Mouse (Mus musculus): ENCODE measurements around the gene Glp2r. TPM values are rescaled to one million over a fixed set of nuclear protein-coding genes. Genes with fewer than 3 reads are reported as not detected.

Gene Glp2r
- polyA plus RNA-seq, 1 experiment from 2014 or later, result not detected

- no peak within 1 kb of the TSS for H3K4me3 ChIP-seq (ENCODE audit: low read depth, low read length)
- no peak for ATAC-seq (ENCODE audit: low FRiP score)
- no peaks in the 10 kb centered on the region for H3K27me3 ChIP-seq (ENCODE audit: control insufficient read depth, insufficient read depth, low read length)
- H3K9me3 ChIP-seq (ENCODE audit: control insufficient read depth, low read length), result no peaks in the 10 kb centered on the region
- no peak for DNase-seq (ENCODE audit: low spot score)
- H3K27ac ChIP-seq (ENCODE audit: low read depth, low read length), result no peak within 1 kb of the TSS
- H3K36me3 ChIP-seq (ENCODE audit: control insufficient read depth, insufficient read depth, low read length), result no peaks in the 10 kb centered on the region
- 91% methylated on average over 7 of the region's 7 CpGs for WGBS
- no peak within 1 kb of the TSS for H3K4me2 ChIP-seq (replicated peaks; ENCODE audit: low read depth, low read length)
- H3K9ac ChIP-seq (ENCODE audit: low read depth, low read length), result no peak within 1 kb of the TSS
- no peaks in the 10 kb centered on the region for H3K4me1 ChIP-seq (replicated peaks; ENCODE audit: control insufficient read depth, insufficient read depth, low read length)
Observed at GRCm38 (mm10) chr11:67797931-67798330, 27.0 kb upstream of the Glp2r start, which contains the start of gene Dhrs7c. Gene Dhrs7c (plus strand): TSS chr11:67798187.

- Histone ChIP-seq H3K4me1 (replicated peaks; ENCODE audit: control insufficient read depth, insufficient read depth, low read length) (no peaks in the 10 kb centered on the region), H3K36me3 (ENCODE audit: control insufficient read depth, insufficient read depth, low read length) (no peaks in the 10 kb centered on the region), H3K4me2 (replicated peaks; ENCODE audit: low read depth, low read length) (no peak overlapping the region), H3K4me3 (ENCODE audit: low read depth, low read length) (no peak overlapping the region), H3K27ac (ENCODE audit: low read depth, low read length) (no peak overlapping the region), H3K9me3 (ENCODE audit: control insufficient read depth, low read length) (no peaks in the 10 kb centered on the region), H3K27me3 (ENCODE audit: control insufficient read depth, insufficient read depth, low read length) (no peaks in the 10 kb centered on the region), H3K9ac (ENCODE audit: low read depth, low read length) (no peak overlapping the region)
- DNase-seq (ENCODE audit: low spot score) (no peak), ATAC-seq (ENCODE audit: low FRiP score) (no peak)
- 87% methylated on average over 11 of the region's 11 CpGs for WGBS
Observed at GRCm38 (mm10) chr11:67790182-67790581, 19.2 kb upstream of the Glp2r start.

GRCm38 (mm10) chr11:67774379-67774778 lies 3.4 kb upstream of the Glp2r start, which contains the start of gene Gsg1l2:
Gene Gsg1l2 (plus strand): TSS chr11:67774608.
- H3K4me3 ChIP-seq (ENCODE audit: low read depth, low read length), result no peak within 1 kb of the TSS
- WGBS, result 88% methylated on average over 12 of the region's 12 CpGs
- DNase-seq (ENCODE audit: low spot score) (no peak), ATAC-seq (ENCODE audit: low FRiP score) (no peak)
- H3K4me1 ChIP-seq (replicated peaks; ENCODE audit: control insufficient read depth, insufficient read depth, low read length), result no peaks in the 10 kb centered on the region
- no peaks in the 10 kb centered on the region for H3K36me3 ChIP-seq (ENCODE audit: control insufficient read depth, insufficient read depth, low read length)
- H3K27ac ChIP-seq (ENCODE audit: low read depth, low read length), result no peak within 1 kb of the TSS
- no peaks in the 10 kb centered on the region for H3K9me3 ChIP-seq (ENCODE audit: control insufficient read depth, low read length)
- no peak within 1 kb of the TSS for H3K9ac ChIP-seq (ENCODE audit: low read depth, low read length)
- no peak within 1 kb of the TSS for H3K4me2 ChIP-seq (replicated peaks; ENCODE audit: low read depth, low read length)
- no peaks in the 10 kb centered on the region for H3K27me3 ChIP-seq (ENCODE audit: control insufficient read depth, insufficient read depth, low read length)

GRCm38 (mm10) chr11:67772577-67772976 lies 1.6 kb upstream of the Glp2r start:
- Histone ChIP-seq H3K27me3 (ENCODE audit: control insufficient read depth, insufficient read depth, low read length) (no peaks in the 10 kb centered on the region), H3K27ac (ENCODE audit: low read depth, low read length) (no peak overlapping the region), H3K4me3 (ENCODE audit: low read depth, low read length) (no peak overlapping the region), H3K4me1 (replicated peaks; ENCODE audit: control insufficient read depth, insufficient read depth, low read length) (no peaks in the 10 kb centered on the region), H3K9ac (ENCODE audit: low read depth, low read length) (no peak overlapping the region), H3K9me3 (ENCODE audit: control insufficient read depth, low read length) (no peaks in the 10 kb centered on the region), H3K4me2 (replicated peaks; ENCODE audit: low read depth, low read length) (no peak overlapping the region), H3K36me3 (ENCODE audit: control insufficient read depth, insufficient read depth, low read length) (no peaks in the 10 kb centered on the region)
- 27% methylated on average over 7 of the region's 8 CpGs for WGBS
- ATAC-seq (ENCODE audit: low FRiP score), result no peak
- DNase-seq (ENCODE audit: low spot score), result peak; percentile 73

GRCm38 (mm10) chr11:67771691-67772090 lies 738 bp upstream of the Glp2r start:
- Histone ChIP-seq H3K4me1 (replicated peaks; ENCODE audit: control insufficient read depth, insufficient read depth, low read length) (no peaks in the 10 kb centered on the region), H3K4me3 (ENCODE audit: low read depth, low read length) (no peak overlapping the region), H3K27me3 (ENCODE audit: control insufficient read depth, insufficient read depth, low read length) (no peaks in the 10 kb centered on the region), H3K9ac (ENCODE audit: low read depth, low read length) (no peak overlapping the region), H3K27ac (ENCODE audit: low read depth, low read length) (no peak overlapping the region), H3K4me2 (replicated peaks; ENCODE audit: low read depth, low read length) (no peak overlapping the region), H3K9me3 (ENCODE audit: control insufficient read depth, low read length) (no peaks in the 10 kb centered on the region), H3K36me3 (ENCODE audit: control insufficient read depth, insufficient read depth, low read length) (no peaks in the 10 kb centered on the region)
- ATAC-seq (ENCODE audit: low FRiP score) (no peak), DNase-seq (ENCODE audit: low spot score) (no peak)
- 93% methylated on average over 2 of the region's 2 CpGs for WGBS

- 75% methylated on average over 15 of the region's 15 CpGs for WGBS
- ATAC-seq (ENCODE audit: low FRiP score) (no peak), DNase-seq (ENCODE audit: low spot score) (no peak)
- H3K27ac ChIP-seq (ENCODE audit: low read depth, low read length), result no peak overlapping the region
- no peaks in the 10 kb centered on the region for H3K27me3 ChIP-seq (ENCODE audit: control insufficient read depth, insufficient read depth, low read length)
- no peaks in the 10 kb centered on the region for H3K9me3 ChIP-seq (ENCODE audit: control insufficient read depth, low read length)
- H3K9ac ChIP-seq (ENCODE audit: low read depth, low read length), result no peak overlapping the region
- no peaks in the 10 kb centered on the region for H3K36me3 ChIP-seq (ENCODE audit: control insufficient read depth, insufficient read depth, low read length)
- no peak overlapping the region for H3K4me2 ChIP-seq (replicated peaks; ENCODE audit: low read depth, low read length)
- no peaks in the 10 kb centered on the region for H3K4me1 ChIP-seq (replicated peaks; ENCODE audit: control insufficient read depth, insufficient read depth, low read length)
- H3K4me3 ChIP-seq (ENCODE audit: low read depth, low read length), result no peak overlapping the region
Observed at GRCm38 (mm10) chr11:67757373-67758167, 13.4 kb downstream of the Glp2r start.

- no peak overlapping the region for H3K27ac ChIP-seq (ENCODE audit: low read depth, low read length)
- H3K4me2 ChIP-seq (replicated peaks; ENCODE audit: low read depth, low read length), result no peak overlapping the region
- 100% methylated on average over 1 of the region's 1 CpGs for WGBS
Observed at GRCm38 (mm10) chr11:67756287-67756686, 14.7 kb downstream of the Glp2r start.

GRCm38 (mm10) chr11:67741569-67741968 lies 29.4 kb downstream of the Glp2r start:
- no peak overlapping the region for H3K27ac ChIP-seq (ENCODE audit: low read depth, low read length)
- H3K4me3 ChIP-seq (ENCODE audit: low read depth, low read length), result no peak overlapping the region

More at GRCm38 (mm10) chr11:67756287-67756686, 14.7 kb downstream of the Glp2r start:
- Histone ChIP-seq H3K36me3 (ENCODE audit: control insufficient read depth, insufficient read depth, low read length) (no peaks in the 10 kb centered on the region), H3K9ac (ENCODE audit: low read depth, low read length) (no peak overlapping the region), H3K9me3 (ENCODE audit: control insufficient read depth, low read length) (no peaks in the 10 kb centered on the region), H3K4me3 (ENCODE audit: low read depth, low read length) (no peak overlapping the region), H3K4me1 (replicated peaks; ENCODE audit: control insufficient read depth, insufficient read depth, low read length) (no peaks in the 10 kb centered on the region), H3K27me3 (ENCODE audit: control insufficient read depth, insufficient read depth, low read length) (no peaks in the 10 kb centered on the region)
- DNase-seq (ENCODE audit: low spot score), result no peak
- ATAC-seq (ENCODE audit: low FRiP score), result no peak

GRCm38 (mm10) chr11:67738846-67739490 lies 32.0 kb downstream of the Glp2r start:
- Histone ChIP-seq H3K4me2 (replicated peaks; ENCODE audit: low read depth, low read length) (no peak overlapping the region), H3K4me1 (replicated peaks; ENCODE audit: control insufficient read depth, insufficient read depth, low read length) (no peaks in the 10 kb centered on the region), H3K4me3 (ENCODE audit: low read depth, low read length) (no peak overlapping the region), H3K36me3 (ENCODE audit: control insufficient read depth, insufficient read depth, low read length) (no peaks in the 10 kb centered on the region), H3K9ac (ENCODE audit: low read depth, low read length) (no peak overlapping the region), H3K27ac (ENCODE audit: low read depth, low read length) (no peak overlapping the region), H3K9me3 (ENCODE audit: control insufficient read depth, low read length) (no peaks in the 10 kb centered on the region), H3K27me3 (ENCODE audit: control insufficient read depth, insufficient read depth, low read length) (no peaks in the 10 kb centered on the region)
- ATAC-seq (ENCODE audit: low FRiP score), result no peak
- DNase-seq (ENCODE audit: low spot score), result no peak
- 91% methylated on average over 5 of the region's 5 CpGs for WGBS

More at GRCm38 (mm10) chr11:67741569-67741968, 29.4 kb downstream of the Glp2r start:
- no peak overlapping the region for H3K4me2 ChIP-seq (replicated peaks; ENCODE audit: low read depth, low read length)
- H3K9ac ChIP-seq (ENCODE audit: low read depth, low read length), result no peak overlapping the region
- H3K27me3 ChIP-seq (ENCODE audit: control insufficient read depth, insufficient read depth, low read length), result no peaks in the 10 kb centered on the region
- no peaks in the 10 kb centered on the region for H3K9me3 ChIP-seq (ENCODE audit: control insufficient read depth, low read length)
- H3K36me3 ChIP-seq (ENCODE audit: control insufficient read depth, insufficient read depth, low read length), result no peaks in the 10 kb centered on the region
- DNase-seq (ENCODE audit: low spot score), result no peak
- ATAC-seq (ENCODE audit: low FRiP score), result no peak
- H3K4me1 ChIP-seq (replicated peaks; ENCODE audit: control insufficient read depth, insufficient read depth, low read length), result no peaks in the 10 kb centered on the region
